Mouse (Mus musculus) gastrocnemius, postnatal 10 days (tissue): ENCODE measurements around the gene Hist1h2ba. TPM values are rescaled to one million over a fixed set of nuclear protein-coding genes. Genes with fewer than 3 reads are reported as not detected.

Experiments used
- DNase-seq: peaks from one replicate; pipeline ENCODE4 v3.0.0; 2021; ENCODE audit warnings: mixed read lengths
- long read RNA-seq, 2 experiments: library from polyadenylated mRNA; stranded (forward); transcript quantifications; one replicate each; pipeline ENCODE4 v2.0.0; 2021
- total RNA-seq, 2 experiments: library from RNA; stranded (reverse); gene quantifications; 2 replicates each; pipeline ENCODE4 v1.2.3; 2021

Hist1h2ba gene
- total RNA-seq = not detected
- long read RNA-seq, experiment 1 = 0 reads
- long read RNA-seq, experiment 2 = 0 reads

DNA sequence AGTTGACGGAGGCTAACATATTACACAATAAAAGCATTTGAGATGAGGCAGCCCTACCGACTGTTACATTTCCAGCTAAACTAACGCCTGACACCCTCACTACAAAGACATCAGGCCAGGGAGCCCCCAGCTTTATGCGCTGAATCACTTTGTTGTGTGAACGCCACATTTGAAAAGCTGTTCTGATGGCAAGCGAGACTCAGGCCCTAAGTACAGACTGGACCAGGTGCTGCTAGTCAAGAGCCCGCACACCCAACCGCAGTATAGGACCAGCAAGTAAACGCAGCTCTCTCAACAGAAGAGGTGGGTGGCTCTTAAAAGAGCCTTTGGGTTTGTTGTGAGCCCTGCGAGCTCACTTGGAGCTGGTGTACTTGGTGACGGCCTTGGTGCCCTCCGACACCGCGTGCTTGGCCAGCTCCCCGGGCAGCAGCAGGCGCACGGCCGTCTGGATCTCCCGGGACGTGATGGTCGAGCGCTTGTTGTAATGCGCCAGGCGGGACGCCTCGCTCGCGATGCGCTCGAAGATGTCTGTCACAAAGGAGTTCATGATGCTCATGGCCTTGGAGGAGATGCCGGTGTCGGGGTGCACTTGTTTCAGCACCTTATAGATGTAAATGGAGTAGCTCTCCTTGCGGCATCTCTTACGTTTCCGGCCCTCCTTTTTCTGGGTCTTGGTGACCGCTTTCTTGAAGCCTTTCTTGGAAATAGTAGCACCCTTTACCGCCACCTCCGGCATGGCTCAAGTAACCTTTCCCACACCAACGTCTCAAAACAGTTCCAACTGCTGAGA is at the start of gene Hist1h2ba:
Hist1h2ba (minus strand) TSS at position 736 of the 790 bp plus-strand sequence.
- no peak for DNase-seq

DNA sequence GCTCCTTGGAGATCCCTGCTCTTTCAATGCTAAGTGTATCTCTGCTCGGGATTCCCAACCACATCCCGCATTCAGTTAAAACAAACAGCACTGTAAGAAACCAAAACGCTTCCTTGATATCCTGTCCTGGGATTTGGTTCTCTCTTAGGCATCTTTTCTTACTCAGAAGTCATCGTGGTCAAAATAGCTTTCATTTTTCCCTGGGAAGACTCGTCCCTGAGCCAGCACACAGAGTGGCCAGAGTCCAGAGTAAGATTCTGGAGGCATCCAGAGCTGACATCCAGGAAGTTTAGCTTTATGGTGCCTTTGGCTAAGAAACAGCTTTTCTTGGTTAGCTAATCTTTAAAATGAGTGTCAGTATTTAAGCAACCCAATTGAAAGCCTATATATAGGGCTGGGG is 38.3 kb upstream of the Hist1h2ba start:
- no peak for DNase-seq

DNA sequence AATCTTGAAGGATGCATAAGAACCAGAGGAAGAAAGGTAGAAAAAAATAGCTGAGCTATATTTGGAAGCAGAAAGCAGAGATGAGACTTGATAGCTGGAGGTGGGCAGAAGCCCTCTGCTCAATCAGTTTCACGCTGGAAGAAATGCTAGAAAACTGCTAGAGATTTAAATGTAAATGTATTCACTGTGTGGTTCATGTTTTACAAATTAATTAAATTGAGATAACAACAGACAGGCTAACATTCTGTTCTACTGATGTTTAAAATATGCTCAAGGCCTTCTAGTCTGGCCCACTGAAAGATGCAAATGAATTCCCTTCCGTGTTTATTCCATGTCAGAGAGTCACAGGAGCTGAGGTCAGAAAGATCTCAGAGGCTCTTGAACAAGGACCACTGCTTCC is 37.9 kb upstream of the Hist1h2ba start:
- no peak for DNase-seq

DNA sequence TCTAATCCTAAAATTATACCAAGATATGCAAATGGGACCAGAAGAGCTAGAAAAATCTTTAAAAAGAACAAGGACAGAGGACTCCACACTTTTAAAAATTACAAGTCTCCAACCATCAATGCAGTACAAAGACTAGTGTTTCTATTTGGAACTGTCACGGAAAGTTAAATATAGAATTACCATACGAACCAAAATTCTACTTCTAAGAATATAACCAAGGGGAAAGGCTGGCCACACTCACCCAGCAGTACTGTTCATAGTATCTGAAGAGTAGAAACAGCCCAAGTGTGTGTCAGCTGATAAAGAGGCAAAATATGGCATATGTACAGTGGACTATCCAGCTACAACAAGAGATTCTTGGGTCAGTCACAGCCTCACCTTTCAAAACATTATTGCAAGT is 31.0 kb upstream of the Hist1h2ba start:
- DNase-seq = no peak

DNA sequence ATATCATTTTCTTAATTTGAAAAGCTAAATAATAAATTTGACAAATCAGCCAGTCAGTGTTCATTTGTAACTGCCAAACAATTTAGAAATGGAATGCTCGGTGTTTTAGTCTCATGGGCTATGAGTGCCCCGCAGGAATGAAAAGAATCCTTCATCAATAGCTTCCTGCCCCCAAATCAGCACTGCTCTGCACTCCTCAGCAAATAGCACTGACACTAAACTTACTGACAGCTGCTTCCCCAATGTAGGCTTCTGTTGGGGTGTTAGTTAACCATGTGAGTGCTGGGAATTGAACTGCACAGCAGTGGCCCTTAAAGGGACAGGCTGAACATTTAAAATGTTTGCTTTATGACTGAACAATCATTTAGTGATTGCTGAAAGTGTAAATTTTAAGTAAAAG is 25.8 kb upstream of the Hist1h2ba start:
- DNase-seq = no peak

DNA sequence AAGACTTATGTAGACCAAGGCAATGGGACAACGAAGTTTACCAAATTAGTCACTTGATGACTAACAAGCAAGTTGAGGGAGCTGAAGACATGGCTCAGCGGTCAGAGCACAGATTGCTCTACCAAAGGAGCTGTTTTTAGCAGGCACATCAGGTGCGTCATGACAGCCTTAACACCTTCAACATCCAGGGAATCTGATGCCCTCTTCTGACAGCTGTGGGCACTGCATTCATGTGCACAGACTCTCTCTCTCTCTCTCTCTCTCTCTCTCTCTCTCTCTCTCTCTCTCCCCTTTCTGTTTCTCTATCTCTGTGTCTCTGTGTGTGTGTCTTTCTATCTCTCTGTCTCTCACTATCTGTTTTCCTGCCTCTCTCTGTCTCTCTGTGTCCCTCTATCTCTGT is 17.0 kb upstream of the Hist1h2ba start:
- DNase-seq = peak; percentile 7

DNA sequence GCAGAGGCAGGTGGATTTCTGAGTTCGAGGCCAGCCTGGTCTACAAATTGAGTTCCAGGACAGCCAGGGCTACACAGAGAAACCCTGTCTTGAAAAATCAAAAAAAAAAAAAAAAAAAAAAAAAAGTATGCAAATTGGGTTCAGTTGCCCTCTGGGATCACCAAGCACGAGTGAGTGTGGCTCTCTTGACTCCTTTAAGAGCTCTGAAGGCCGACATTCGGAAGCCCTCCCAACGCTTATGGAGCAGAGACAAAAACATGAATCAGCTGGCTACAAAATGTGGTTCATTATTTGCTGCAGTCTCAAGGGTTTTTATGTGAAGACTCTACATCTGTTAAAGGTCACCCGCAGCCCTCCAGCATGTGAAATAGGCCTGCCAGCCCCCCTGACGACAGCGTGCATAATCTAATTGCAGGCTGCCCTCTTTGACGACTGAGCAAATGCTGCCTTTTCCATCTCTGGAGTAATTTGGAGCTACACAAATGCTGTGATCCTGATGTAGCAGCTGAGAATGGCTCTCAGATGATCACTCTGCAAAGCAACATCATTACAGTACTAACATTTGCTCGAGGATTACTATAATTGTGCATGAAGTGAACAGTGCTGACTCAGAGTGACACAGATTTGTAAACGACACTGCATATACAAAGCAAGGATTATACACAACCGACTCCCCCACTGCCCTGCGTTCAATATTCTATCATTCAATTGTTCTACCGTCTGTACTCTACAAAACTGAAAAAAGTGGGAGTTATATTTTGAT is 15.7 kb upstream of the Hist1h2ba start:
- no peak for DNase-seq

DNA sequence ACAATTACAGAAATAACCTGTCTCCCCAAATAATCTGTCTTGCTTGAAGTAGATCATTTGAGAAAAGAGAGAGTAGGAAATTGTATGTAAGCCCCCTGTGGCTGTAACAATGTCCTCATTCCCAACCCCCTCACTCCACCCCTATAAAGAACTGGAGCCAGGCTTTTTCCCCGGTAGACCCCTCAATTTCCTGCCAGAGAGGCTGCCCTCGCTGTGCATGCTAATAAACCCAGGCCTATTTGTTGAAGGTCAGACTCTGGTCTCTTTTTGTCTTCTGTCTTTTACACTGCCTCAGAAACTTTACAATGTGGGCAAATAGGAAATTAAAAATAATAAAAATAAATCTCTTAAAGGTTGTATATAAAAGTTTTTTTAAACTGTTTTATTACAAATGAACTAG is 12.3 kb upstream of the Hist1h2ba start:
- no peak for DNase-seq

DNA sequence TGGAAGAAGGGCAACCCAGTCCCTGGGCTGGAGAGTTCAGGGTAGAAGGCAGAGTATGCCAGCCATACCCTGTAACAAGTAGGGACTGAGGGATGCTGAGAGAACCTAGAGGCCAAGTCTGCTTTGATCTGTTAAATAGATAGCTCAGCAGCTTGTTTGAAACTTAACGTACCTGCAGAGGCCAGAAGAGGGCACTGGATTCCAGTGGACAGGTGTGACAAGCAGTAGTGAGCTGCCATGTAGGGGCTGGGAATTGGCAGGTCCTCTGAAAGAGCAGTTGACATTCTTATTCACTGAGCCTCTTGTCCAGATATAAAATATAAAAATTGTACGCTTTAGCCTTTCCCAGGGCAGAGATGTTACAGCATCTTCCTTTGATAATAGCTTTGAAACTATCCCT is 8.9 kb upstream of the Hist1h2ba start:
- DNase-seq = no peak

DNA sequence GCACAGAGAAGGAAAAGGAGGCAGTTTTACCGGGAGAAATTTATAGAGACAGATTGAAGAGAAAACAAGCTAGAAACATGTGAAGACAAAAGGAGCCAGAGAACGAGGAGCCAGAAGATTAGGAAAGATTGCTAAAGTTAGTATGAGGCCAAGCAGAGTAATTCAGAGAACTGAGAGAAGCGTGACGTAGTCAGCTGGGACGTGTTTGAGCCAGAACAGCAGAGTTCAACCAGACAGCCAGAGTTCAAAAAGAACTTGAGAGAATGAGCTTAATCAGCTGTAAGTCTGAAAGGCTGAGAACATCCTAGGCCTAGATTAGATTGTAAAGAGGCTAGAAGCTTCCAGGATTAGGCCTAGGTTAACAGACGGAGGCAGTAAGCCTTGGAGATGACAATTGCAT is 6.3 kb upstream of the Hist1h2ba start:
- DNase-seq = no peak

DNA sequence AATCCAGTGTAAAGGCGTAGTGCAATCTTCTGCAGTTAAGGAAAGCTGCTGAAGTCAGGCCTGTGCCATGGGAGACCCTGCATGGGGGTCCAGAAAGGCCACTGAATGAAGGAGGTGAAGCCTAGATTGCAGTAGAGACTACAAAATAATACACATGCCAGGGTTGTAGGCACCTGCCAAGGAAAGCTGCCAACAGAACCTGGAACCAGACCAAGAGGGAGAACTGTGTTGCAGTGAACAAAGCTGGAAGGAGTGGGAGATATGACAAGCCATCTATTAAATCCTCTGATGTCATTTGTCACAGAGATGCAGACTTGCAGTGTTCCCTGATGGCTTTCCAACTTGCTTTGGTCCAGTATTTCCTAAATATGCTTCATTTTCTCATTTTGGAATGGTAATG is 4.7 kb upstream of the Hist1h2ba start:
- no peak for DNase-seq

DNA sequence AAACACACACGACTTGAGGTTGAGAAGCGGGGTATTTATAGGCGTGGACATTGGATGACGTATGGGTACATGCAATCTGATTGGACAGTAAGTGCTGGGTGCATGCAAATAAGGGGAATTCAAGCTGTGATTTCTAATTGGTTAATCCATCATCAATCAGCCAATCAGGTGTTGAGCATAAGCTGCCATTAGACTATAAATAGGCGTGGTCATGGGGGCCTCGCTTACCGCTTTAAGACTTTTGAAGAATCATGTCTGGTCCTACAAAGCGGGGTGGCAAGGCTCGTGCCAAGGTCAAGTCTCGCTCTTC is 210 bp upstream of the Hist1h2ba start, which contains the start of gene Hist1h2aa:
Hist1h2aa (plus strand) TSS at position 252 of the 310 bp plus-strand sequence.
- no peak for DNase-seq

DNA sequence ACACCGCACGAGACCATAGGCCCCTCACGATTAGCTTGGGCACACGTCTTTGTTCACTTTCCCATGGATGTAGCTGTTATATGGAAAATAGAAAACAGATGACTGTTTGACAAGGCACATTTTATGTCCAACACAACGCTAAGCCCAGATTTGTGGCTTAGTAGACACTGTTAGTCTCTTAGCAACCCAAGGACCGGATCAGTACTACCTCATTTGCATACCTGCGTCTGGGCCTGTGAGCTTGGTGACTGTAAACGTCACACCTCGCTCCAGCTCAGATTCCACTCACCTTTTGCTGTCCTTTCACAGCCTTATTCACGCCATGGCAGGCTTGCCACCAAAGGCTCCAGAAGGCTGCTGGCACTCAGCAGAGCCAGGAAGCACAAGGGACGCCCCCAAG is 3.1 kb downstream of the Hist1h2ba start:
- DNase-seq = no peak

DNA sequence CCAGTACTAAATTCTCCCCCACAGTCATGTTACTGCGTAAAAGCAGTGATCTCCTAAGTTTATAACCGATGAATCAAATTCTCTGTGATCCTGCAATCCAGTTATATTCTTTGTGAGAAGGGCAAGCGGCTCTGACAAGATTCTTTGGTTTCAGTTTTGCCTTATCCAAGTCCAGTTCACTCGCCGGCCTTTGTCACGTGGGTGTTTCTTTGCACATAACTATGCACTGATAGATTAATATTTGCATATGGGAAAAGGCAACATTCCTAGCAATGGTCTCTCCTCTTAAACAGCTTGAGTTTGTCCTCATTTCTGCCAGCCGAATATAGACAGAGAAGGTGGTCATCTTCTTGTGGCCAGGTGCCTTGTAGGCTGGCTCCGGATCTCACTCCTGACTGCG is 3.5 kb downstream of the Hist1h2ba start:
- no peak for DNase-seq

DNA sequence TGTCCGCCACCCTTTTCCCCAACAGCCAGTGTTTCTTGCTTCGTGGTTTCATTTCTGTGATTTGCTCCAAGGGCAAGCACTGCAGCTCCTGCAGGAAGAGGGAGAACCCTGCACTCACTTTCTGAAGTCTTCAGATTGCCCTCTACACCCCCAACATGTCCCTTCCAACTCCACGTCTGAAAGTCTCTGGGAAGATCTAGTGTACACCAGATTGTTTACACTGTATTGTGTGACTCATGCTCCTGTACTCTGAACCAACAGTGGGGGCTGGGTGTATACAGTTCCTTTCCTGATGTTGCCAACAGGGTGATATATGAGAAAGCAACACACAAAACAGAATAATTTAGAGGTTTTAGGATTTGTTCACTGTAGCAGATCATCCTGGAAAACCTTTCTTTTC is 5.3 kb downstream of the Hist1h2ba start:
- DNase-seq = no peak

DNA sequence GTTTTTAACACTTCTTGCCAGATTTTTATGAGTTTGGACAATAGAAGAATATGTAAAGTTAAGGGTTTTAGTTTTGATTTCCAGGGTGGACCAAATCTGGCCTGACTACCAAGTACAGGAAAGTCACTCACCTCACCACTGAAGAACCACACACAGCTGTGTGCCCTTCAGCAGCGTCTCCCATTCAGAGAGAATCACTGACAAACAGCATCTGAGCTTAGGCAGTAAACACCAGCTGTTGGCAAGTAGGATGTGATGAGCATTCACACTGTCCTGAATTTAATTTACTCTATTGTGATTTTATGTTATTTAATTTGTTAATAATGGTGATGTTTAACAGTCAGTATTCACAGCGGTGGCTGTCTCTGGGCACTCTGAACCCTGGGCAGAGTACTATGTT is 8.2 kb downstream of the Hist1h2ba start:
- DNase-seq = no peak

DNA sequence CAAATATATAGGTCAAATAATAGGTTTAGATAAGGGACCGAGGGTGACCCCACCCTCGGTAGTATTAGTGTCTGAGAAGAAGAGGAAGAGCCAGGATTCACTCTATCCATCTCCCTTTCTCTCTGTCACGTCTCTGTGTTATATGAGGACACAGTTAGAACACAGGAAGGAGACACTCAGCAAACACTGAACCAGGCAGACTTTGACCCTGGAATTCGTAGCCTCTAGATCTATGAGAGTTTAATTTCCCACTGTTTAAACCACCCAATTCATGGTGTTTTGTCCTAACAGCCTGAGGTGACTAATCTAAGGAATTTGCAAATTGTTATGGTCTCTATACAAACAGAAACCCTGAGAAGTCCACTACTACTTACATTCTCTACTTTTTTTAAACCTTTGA is 16.3 kb downstream of the Hist1h2ba start:
- no peak for DNase-seq

DNA sequence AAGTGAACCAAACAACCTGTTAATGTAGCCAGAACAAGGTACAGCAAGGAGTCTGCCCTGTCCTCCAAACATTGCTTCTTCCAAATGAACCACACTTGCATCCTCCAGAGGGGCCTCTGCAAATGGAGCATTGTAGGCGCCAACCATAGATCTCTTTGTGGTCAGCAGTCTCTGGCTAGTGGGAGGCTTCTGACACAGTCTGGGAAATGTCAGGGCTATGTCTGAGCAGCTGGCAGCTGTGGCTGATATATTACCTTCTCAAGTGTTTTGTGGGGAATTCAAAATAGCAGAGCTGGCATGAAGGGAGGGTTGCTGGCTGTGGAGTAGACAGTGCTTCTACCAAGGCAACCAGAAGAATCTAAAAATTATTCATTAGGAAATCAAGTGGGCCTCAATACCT is 17.8 kb downstream of the Hist1h2ba start:
- DNase-seq = peak; percentile 5

DNA sequence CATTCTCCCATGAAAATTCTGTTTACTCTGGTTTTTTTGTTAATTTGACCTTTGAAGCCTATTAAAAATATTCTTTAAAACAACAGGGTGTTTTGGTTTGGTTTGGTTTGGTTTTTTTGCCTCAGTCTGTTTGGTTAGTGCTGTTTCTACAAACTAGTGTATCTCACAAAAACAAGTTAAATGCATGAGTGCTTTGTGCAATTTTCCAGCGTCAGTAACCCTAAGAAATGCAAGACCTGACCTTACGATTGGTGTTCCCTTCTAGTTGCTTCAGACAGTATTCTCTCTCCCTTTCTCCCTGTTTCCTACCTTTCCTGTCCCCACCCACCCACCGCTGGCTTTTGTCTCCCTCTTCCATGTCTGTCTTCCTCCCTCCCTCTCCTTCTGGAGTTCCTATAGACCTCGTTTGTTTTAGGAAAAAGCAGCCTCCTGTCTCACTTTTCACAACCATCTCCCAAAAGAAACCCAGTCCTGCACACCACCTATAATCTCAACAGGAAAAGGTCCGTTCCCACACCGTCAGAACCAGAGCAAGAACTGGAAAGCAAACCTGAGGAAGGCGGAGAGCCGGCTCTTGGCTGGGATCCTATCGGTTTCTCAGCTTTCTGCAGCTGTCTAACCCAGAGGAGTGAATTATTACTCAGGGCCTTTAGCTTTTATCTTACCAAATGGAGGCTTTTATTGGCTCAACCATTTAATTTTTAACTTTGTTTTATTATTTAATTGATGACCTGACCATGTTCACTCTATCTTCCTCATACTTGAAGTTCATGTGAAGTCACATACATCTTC is 19.4 kb downstream of the Hist1h2ba start, which contains the start of gene Slc17a4:
Slc17a4 (minus strand) TSS at position 634 of the 792 bp plus-strand sequence.
- DNase-seq = no peak

DNA sequence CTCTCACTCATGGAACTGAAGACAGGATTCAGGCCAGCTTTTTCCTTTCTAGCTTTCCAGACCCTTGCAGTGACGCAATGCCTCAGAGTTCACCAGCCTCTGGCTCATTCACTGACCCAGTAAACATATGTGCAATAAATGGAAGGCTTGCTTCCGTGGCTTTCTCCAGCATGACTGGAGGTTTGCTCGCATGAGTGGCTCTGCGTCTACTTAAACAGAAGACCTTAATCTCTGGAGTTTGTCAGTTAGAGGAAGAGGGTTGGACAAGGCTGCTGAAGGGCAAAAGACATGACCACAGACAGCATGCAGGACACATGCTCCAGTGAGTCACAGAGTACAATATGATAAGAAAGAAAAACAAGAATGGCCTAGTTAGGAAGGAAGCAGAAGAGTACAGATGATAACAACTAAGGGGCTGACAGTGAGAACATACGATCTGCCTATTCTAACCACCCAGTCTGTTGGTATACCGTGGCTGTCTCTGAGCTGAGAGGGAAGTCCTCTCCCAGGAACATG is 20.1 kb downstream of the Hist1h2ba start:
- DNase-seq = no peak

DNA sequence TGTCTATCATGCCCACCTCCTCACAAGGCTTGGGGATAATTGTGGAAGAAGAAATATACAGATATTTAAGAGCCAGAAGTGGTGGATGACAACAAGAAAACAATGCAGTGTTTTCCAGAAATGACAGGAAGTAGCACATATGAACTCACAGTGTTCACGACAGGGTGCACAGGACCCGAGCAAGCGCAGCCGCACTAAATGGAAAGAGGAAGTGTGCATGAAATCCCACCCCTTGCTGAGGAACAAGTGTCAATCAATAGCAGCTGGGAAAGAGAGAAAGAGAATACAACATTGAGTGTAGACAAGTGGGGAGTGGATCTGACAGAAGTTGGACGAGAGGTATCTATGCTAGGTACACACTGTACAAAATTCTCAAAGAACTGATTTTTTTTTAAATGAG is 22.6 kb downstream of the Hist1h2ba start:
- no peak for DNase-seq

DNA sequence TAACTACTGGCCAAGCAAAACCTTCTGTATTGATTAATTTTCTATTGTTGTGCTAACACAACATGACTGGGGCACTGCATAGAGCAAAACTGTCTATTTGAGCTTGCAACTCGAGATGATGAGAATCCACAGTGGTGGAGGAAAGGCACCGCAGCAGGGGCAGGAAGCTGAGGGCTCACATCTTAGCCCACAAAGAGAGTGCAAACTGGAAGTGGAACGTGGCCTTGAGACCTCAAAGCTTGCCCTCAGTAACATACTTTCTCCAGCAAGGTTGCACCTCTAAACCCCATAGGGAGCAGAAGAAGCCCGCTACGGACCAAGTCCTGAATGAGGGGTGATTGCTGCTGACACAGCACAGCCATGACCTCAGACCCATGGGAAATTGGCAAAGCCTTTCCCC is 23.8 kb downstream of the Hist1h2ba start:
- DNase-seq = no peak

DNA sequence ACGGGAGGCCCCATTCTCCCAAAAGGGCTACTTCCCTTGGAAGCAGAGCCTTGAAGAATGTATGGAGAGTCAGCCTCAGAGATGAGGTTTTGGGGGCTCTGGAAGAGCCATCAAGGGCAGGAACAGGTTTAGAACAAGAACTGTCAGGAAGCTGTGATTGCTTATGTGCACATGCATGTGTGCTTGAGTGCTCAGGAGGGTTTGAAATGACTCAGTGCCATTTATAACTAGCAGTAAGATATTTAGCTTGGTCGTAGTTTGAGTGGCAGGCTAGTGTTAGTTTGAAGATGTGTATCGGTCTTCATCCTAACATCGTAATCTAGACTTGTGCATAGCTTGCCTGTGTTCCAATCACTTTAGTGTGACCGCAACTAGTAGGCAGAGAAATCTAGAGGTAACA is 27.1 kb downstream of the Hist1h2ba start:
- no peak for DNase-seq
